Mouse (Mus musculus) thymus, adult 2 months (tissue): ENCODE results near the gene Lsmem1.

ENCODE experiments used
- CTCF ChIP-seq: fragments of 200-500 bp; IDR thresholded peaks from 2 replicates; pipeline ENCODE4 v1.5.1; 2012; ENCODE audit warnings: mild to moderate bottlenecking, control low read depth, low read length, moderate library complexity, borderline replicate concordance; ENCODE audit not compliant: control insufficient read depth, poor library complexity, insufficient read depth; ENCODE audit errors: extremely low read depth
- POLR2A ChIP-seq: fragments of 200-500 bp; IDR thresholded peaks from 2 replicates; pipeline ENCODE4 v1.6.1; 2012; ENCODE audit warnings: mild to moderate bottlenecking, low read length, control low read depth, moderate library complexity; ENCODE audit not compliant: control insufficient read depth, poor library complexity, insufficient read depth; ENCODE audit errors: extremely low read depth

GRCm38 (mm10) chr12:40247976-40248375, 48.7 kb upstream of the Lsmem1 start:
- no peak for TF ChIP-seq CTCF
- no peak for TF ChIP-seq POLR2A
